Mouse (Mus musculus) B cell, adult 2 months (primary cell): Measurements from ENCODE around the gene Btbd18.
A peak's percentile ranks its signal among the peaks of the same experiment; 100 is the strongest.

Experiments used
- DNase-seq, 2 experiments: peaks; one replicate each; pipeline ENCODE4 v3.0.0; 2022

The Btbd18 gene

DNA sequence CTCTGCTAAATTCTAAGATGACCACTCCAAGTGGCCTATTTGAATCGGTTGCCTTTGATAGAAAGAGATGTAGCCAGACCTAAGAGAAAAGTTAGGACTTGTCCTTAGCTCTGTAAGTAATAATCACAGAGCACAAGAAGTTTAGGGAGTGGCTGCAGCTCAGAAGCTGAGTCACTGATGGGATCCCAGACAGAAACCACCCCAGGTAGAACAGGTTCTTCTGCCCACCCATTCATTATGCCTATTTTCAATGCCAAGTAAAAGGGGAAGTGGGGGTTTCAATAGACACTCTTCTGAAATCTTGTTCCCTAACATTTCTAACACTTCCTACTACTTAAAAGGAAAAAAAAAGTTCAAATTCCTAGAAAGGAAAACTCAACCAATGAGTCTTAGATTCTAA, 46.4 kb downstream of the Btbd18 start:
- DNase-seq = no peak

DNA sequence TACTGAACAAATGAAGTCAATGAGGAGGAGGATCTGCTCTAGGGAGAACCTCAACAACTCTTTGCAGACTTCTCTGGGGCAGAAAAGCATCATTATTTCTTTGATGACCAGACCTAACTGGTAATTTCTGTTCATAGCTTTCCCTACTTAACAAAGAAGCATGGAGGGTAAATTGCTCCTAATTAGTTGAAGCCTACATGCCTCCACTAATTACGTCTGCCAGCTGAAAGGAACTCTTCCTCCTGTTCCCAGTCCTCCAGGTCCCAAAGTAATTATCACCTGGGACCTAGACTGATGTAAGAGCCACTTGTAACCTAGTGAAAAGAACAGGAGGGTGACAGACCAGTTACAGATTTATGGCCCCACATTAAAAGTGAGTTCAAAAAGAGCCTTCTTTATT, 48.6 kb downstream of the Btbd18 start:
- no peak for DNase-seq

- DNase-seq = no peak
Observed at GRCm38 (mm10) chr2:84711898-84712297, 53.0 kb downstream of the Btbd18 start.

DNA sequence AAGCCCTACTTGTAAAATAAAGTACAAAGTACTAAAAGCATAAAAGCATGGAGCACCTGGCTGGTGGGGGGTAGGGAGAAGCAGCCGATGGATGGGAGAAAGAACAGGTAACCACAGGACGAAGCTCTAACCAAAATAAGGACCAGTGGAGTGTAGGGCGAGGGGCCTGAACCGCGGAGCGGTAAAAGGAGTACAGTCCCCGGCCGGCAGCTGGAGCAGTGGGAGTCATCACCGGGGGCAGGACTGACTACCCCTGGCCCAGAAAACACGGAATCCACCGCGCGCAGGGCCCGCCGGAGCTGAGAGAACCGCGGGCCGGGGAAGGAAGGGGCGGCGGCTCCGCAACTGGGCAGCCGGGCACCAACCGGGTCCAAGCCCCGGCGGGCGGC, 55.5 kb downstream of the Btbd18 start:
- DNase-seq = no peak

DNA sequence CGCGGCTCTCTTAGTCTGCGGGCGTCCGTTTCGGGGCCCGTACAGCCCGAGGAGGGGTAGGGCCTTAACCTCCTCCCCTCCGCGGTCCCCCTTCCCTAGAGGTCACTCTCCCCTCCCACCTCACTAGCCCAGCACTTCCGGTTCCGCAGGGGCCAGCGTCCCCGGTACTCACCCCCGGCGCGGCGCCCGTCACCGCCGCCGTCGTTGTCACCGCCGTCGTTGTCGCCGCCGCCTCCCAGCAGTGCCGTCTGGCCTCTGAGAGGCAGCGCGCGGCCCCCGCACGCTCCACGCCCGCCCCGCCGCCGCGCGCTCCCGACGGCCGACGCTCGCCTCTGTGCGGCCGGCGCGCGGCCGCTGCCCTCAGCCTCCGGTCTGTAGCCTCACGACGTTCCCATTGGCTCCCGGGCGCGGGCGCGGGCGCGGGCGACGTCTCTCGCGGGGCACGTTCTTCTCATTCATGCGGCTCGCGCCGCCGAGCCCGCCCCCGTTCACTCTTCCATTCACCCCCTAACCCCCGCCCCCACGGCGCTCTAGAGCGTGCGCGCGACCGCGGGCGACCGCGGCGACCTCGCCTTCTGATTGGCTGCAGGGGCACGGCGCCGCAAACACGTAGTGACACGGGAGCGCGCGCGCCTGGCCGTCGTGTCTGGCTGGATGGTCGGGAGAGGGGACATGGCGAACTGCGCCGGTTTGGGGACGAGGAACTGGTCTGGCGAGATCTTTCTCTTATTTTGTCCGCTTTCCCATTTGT, 56.1 kb downstream of the Btbd18 start, which contains the start of gene Zdhhc5:
Gene Zdhhc5 (minus strand): TSS at position 370 of the 751 bp plus-strand sequence.
- peak; percentile 99 to 100 for DNase-seq

- peak in 1 of 2 experiments; percentile 73 for DNase-seq
Observed at GRCm38 (mm10) chr2:84715562-84716361, 56.9 kb downstream of the Btbd18 start.

- DNase-seq = peak; percentile 15 to 22
Observed at GRCm38 (mm10) chr2:84716423-84717355, 57.8 kb downstream of the Btbd18 start.

DNA sequence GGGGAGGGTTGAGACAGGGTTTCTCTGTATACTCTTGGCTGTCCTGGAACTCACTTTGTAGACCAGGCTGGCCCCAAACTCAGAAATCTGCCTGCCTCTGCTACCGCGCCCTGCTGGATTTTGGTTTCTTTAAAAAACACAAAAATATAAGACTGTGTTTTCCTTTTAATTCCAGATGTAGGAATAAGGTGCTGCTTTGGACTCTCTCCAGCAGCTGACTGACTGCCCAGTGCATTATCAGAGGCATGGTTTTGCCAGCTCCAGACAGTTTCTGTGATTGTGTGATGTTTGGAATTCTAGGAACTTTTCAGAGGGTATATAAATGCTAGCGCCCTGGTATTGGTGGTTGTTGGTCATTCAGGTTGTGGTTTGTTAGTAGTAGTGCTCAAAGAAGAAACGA, 58.5 kb downstream of the Btbd18 start:
- no peak for DNase-seq
